Mouse (Mus musculus) MEL (cell line): ENCODE results near the gene Tubgcp6. TPM values are rescaled to one million over a fixed set of nuclear protein-coding genes. Genes with fewer than 3 reads are reported as not detected.

Experiments
- DNase-seq: peaks from one replicate; pipeline ENCODE4 v3.0.0; 2011; ENCODE audit warnings: low read depth, low spot score
- H3K27ac ChIP-seq: 2 replicates; pipeline ENCODE4 v1.5.1; 2012; ENCODE audit warnings: low read depth, mild to moderate bottlenecking, control low read depth, low read length, moderate library complexity; ENCODE audit not compliant: control insufficient read depth
- H3K27me3 ChIP-seq, 2 experiments: fragments of 150-350 bp in 1 of 2; sonication (generic) in 1 of 2; 2 replicates each; pipeline ENCODE4 v1.6.1; 2012; ENCODE audit warnings: low read length in 2 of 2, mild to moderate bottlenecking in 2 of 2, improper control_type of control experiment in 1 of 2, moderate library complexity in 1 of 2; ENCODE audit not compliant: insufficient read depth in 2 of 2, control insufficient read depth in 1 of 2
- H3K36me3 ChIP-seq, 2 experiments: 2 replicates each; pipeline ENCODE4 v1.6.1; 2012 to 2014; ENCODE audit warnings: low read length in 2 of 2, improper control_type of control experiment in 1 of 2, inconsistent platforms in 1 of 2, mild to moderate bottlenecking in 1 of 2; ENCODE audit not compliant: insufficient read depth in 2 of 2, control insufficient read depth in 1 of 2
- H3K4me1 ChIP-seq, 2 experiments: fragments of 150-350 bp in 1 of 2; sonication (generic) in 1 of 2; 2 replicates each; pipeline ENCODE4 v1.6.1; 2012; ENCODE audit warnings: low read length in 2 of 2, improper control_type of control experiment in 1 of 2, mild to moderate bottlenecking in 1 of 2; ENCODE audit not compliant: insufficient read depth in 2 of 2, control insufficient read depth in 1 of 2
- H3K4me3 ChIP-seq, 2 experiments: fragments of 150-350 bp in 1 of 2; sonication (generic) in 1 of 2; 2 replicates each; pipeline ENCODE4 v1.5.1; 2012; ENCODE audit warnings: low read depth in 2 of 2, low read length in 2 of 2, mild to moderate bottlenecking in 2 of 2, moderate library complexity in 2 of 2, control low read depth in 1 of 2, improper control_type of control experiment in 1 of 2; ENCODE audit not compliant: control insufficient read depth in 1 of 2, insufficient read depth in 1 of 2
- H3K79me2 ChIP-seq: 2 replicates; pipeline ENCODE4 v1.6.1; 2012; ENCODE audit warnings: mild to moderate bottlenecking, low read length, moderate library complexity; ENCODE audit not compliant: control insufficient read depth, poor library complexity, insufficient read depth
- H3K9ac ChIP-seq: 2 replicates; pipeline ENCODE4 v1.6.1; 2012; ENCODE audit warnings: low read depth, mild to moderate bottlenecking, control low read depth, low read length, moderate library complexity; ENCODE audit not compliant: control insufficient read depth, poor library complexity, severe bottlenecking
- H3K9me3 ChIP-seq: fragments of 150-350 bp; sonication (generic); replicated peaks from 2 replicates; pipeline ENCODE4 v1.6.1; 2012; ENCODE audit warnings: mild to moderate bottlenecking, low read length, improper control_type of control experiment, moderate library complexity; ENCODE audit not compliant: insufficient read depth
- CTCF ChIP-seq, 3 experiments: IDR thresholded peaks in 2 of 3; conservative IDR thresholded peaks in 1 of 3; 2 replicates each; pipeline ENCODE4 v1.5.1; 2011 to 2012; ENCODE audit warnings: low read length in 3 of 3, low read depth in 2 of 3, mild to moderate bottlenecking in 2 of 3, improper control_type of control experiment in 1 of 3, inconsistent platforms in 1 of 3, mixed read lengths in 1 of 3, moderate library complexity in 1 of 3; ENCODE audit not compliant: control insufficient read depth in 1 of 3, insufficient read depth in 1 of 3, poor library complexity in 1 of 3, severe bottlenecking in 1 of 3
- E2F4 ChIP-seq: IDR thresholded peaks from 2 replicates; pipeline ENCODE4 v1.6.1; 2011; ENCODE audit warnings: low read depth, low read length, improper control_type of control experiment, borderline replicate concordance
- GATA1 ChIP-seq: IDR thresholded peaks from 2 replicates; pipeline ENCODE4 v1.6.1; 2011; ENCODE audit warnings: low read depth, low read length, improper control_type of control experiment
- HCFC1 ChIP-seq: IDR thresholded peaks from 2 replicates; pipeline ENCODE4 v1.6.1; 2012; ENCODE audit warnings: low read depth, mild to moderate bottlenecking, inconsistent platforms, low read length, improper control_type of control experiment, moderate library complexity
- MAX ChIP-seq: IDR thresholded peaks from 2 replicates; pipeline ENCODE4 v1.6.1; 2011; ENCODE audit warnings: low read length, improper control_type of control experiment
- MAZ ChIP-seq: IDR thresholded peaks from 2 replicates; pipeline ENCODE4 v1.6.1; 2012; ENCODE audit warnings: low read depth, mild to moderate bottlenecking, inconsistent platforms, low read length, improper control_type of control experiment
- MEF2A ChIP-seq: IDR thresholded peaks from 2 replicates; pipeline ENCODE4 v1.6.1; 2014; ENCODE audit warnings: low read depth, mild to moderate bottlenecking, inconsistent platforms, low read length, improper control_type of control experiment; ENCODE audit not compliant: poor library complexity, insufficient replicate concordance, severe bottlenecking; ENCODE audit errors: extremely low read depth
- MYC ChIP-seq: IDR thresholded peaks from 2 replicates; pipeline ENCODE4 v1.6.1; 2011; ENCODE audit warnings: low read depth, mild to moderate bottlenecking, low read length, improper control_type of control experiment, moderate library complexity
- NELFE ChIP-seq: IDR thresholded peaks from 2 replicates; pipeline ENCODE4 v1.6.1; 2011; ENCODE audit warnings: low read depth, low read length, improper control_type of control experiment
- NRF1 ChIP-seq: IDR thresholded peaks from 2 replicates; pipeline ENCODE4 v1.6.1; 2014; ENCODE audit warnings: low read depth, mild to moderate bottlenecking, inconsistent platforms, low read length, improper control_type of control experiment, moderate library complexity; ENCODE audit not compliant: poor library complexity, insufficient read depth, severe bottlenecking
- RCOR1 ChIP-seq: IDR thresholded peaks from 2 replicates; pipeline ENCODE4 v1.6.1; 2012; ENCODE audit warnings: low read depth, mild to moderate bottlenecking, inconsistent platforms, low read length, improper control_type of control experiment
- SIN3A ChIP-seq: IDR thresholded peaks from 2 replicates; pipeline ENCODE4 v1.6.1; 2012; ENCODE audit warnings: low read length, improper control_type of control experiment, inconsistent platforms
- SMC3 ChIP-seq: IDR thresholded peaks from 2 replicates; pipeline ENCODE4 v1.6.1; 2011; ENCODE audit warnings: low read depth, low read length, improper control_type of control experiment
- TCF12 ChIP-seq: IDR thresholded peaks from 2 replicates; pipeline ENCODE4 v1.6.1; 2014; ENCODE audit warnings: low read depth, mild to moderate bottlenecking, inconsistent platforms, low read length, improper control_type of control experiment, moderate library complexity
- USF1 ChIP-seq: IDR thresholded peaks from 2 replicates; pipeline ENCODE4 v1.6.1; 2014; ENCODE audit warnings: low read depth, mild to moderate bottlenecking, inconsistent platforms, low read length, improper control_type of control experiment, moderate library complexity
- USF2 ChIP-seq, 2 experiments: IDR thresholded peaks; 2 replicates each; pipeline ENCODE4 v1.6.1; 2011 to 2012; ENCODE audit warnings: improper control_type of control experiment in 2 of 2, low read length in 2 of 2, borderline replicate concordance in 1 of 2, inconsistent platforms in 1 of 2, low read depth in 1 of 2, mild to moderate bottlenecking in 1 of 2; ENCODE audit not compliant: insufficient read depth in 1 of 2
- ZC3H11A ChIP-seq: IDR thresholded peaks from 2 replicates; pipeline ENCODE4 v1.6.1; 2012; ENCODE audit warnings: low read depth, mild to moderate bottlenecking, inconsistent platforms, low read length, improper control_type of control experiment
- ZNF384 ChIP-seq: IDR thresholded peaks from 2 replicates; pipeline ENCODE4 v1.6.1; 2012; ENCODE audit warnings: low read depth, mild to moderate bottlenecking, inconsistent platforms, low read length, improper control_type of control experiment
- polyA plus RNA-seq, 2 experiments: library from polyadenylated mRNA; stranded (reverse) in 1 of 2; unstranded in 1 of 2; fragments of >175 nt in 1 of 2; fragments of >200 nt in 1 of 2; gene quantifications; 2 replicates each; pipeline versions ENCODE4 v1.2.1 to v1.2.4; 2012; ENCODE audit warnings: low replicate concordance in 2 of 2, low read depth in 1 of 2; ENCODE audit not compliant: insufficient read length in 2 of 2, insufficient read depth in 1 of 2, missing spikeins in 1 of 2
- total RNA-seq: library from RNA; depleted of rRNA; stranded (reverse); fragments of 300-350 nt; gene quantifications from 2 replicates; pipeline ENCODE4 v1.2.3, GENCODE M21; 2012

Tubgcp6 gene
- total and polyA plus RNA-seq, 3 experiments: 17.5 to 25.3 TPM; not detected in 1

- Histone ChIP-seq H3K9ac (no peak overlapping the region), H3K79me2 (no peaks in the 10 kb centered on the region), H3K4me3 (no peak overlapping the region), H3K27ac (no peak overlapping the region), H3K36me3 (no peaks in the 10 kb centered on the region), H3K9me3 (no peaks in the 10 kb centered on the region), H3K27me3 (no peaks in the 10 kb centered on the region; a peak in 1 of 4 replicates), H3K4me1 (no peaks in the 10 kb centered on the region)
- DNase-seq: no peak
- TF ChIP-seq SIN3A: no peak
- no peak for TF ChIP-seq NELFE
- TF ChIP-seq, all 39 proteins: peak for 0
Measured at GRCm38 (mm10) chr15:89140048-89140658, 17.2 kb upstream of the Tubgcp6 start.

GRCm38 (mm10) chr15:89138531-89138930, 15.6 kb upstream of the Tubgcp6 start:
- Histone ChIP-seq H3K79me2 (no peaks in the 10 kb centered on the region), H3K4me1 (no peaks in the 10 kb centered on the region), H3K27ac (no peak overlapping the region), H3K36me3 (no peaks in the 10 kb centered on the region), H3K27me3 (no peaks in the 10 kb centered on the region; a peak in 1 of 4 replicates), H3K9ac (no peak overlapping the region), H3K4me3 (no peak overlapping the region), H3K9me3 (no peaks in the 10 kb centered on the region)
- TF ChIP-seq USF2 (IDR thresholded peaks at IDR 0.05; ENCODE audit: borderline replicate concordance in 1 of 2, insufficient read depth in 1 of 2, low read depth in 1 of 2, low read length in 2 of 2) (no peak), ZC3H11A (no peak), TCF12 (no peak), USF1 (no peak), HCFC1 (no peak), MAX (no peak), NRF1 (no peak), CTCF (IDR thresholded peaks at IDR 0.05 in 2 of 3, conservative IDR thresholded peaks at IDR 0.05 in 1 of 3; ENCODE audit: control insufficient read depth in 1 of 3, insufficient read depth in 1 of 3, low read depth in 2 of 3, low read length in 3 of 3, poor library complexity in 1 of 3, severe bottlenecking in 1 of 3) (no peak), SIN3A (no peak), NELFE (no peak), MAZ (no peak), ZNF384 (no peak), SMC3 (no peak), RCOR1 (no peak), MYC (no peak), MEF2A (no peak), GATA1 (no peak), E2F4 (no peak)
- DNase-seq: no peak
